Mouse (Mus musculus) myocyte (in vitro differentiated cells): ENCODE results near the gene Asic2.

Experiments used
- CEBPB ChIP-seq: IDR thresholded peaks from 2 replicates; pipeline ENCODE4 v1.6.1; 2011; ENCODE audit warnings: mild to moderate bottlenecking, moderate library complexity; ENCODE audit not compliant: poor library complexity, insufficient read depth, severe bottlenecking
- E2F4 ChIP-seq: IDR thresholded peaks from one replicate; pipeline ENCODE4 v1.6.1; 2011; ENCODE audit warnings: mild to moderate bottlenecking, control low read depth, moderate library complexity; ENCODE audit not compliant: insufficient read depth
- MAX ChIP-seq: IDR thresholded peaks from one replicate; pipeline ENCODE4 v1.6.1; 2011; ENCODE audit warnings: low read depth, mild to moderate bottlenecking, control low read depth
- MYOG ChIP-seq, 3 experiments: IDR thresholded peaks; one replicate each; pipeline ENCODE4 v1.6.1; 2011; ENCODE audit warnings: control low read depth in 2 of 3, low read depth in 2 of 3, mild to moderate bottlenecking in 2 of 3; ENCODE audit not compliant: insufficient read length in 2 of 3, control insufficient read depth in 1 of 3, insufficient read depth in 1 of 3
- POLR2A ChIP-seq: IDR thresholded peaks from one replicate; pipeline ENCODE4 v1.6.1; 2011; ENCODE audit warnings: low read depth, mild to moderate bottlenecking, control low read depth, moderate library complexity; ENCODE audit not compliant: insufficient read length
- POLR2AphosphoS2 ChIP-seq: IDR thresholded peaks from one replicate; pipeline ENCODE4 v1.6.1; 2011; ENCODE audit warnings: low read depth, control low read depth; ENCODE audit not compliant: insufficient read length
- SRF ChIP-seq: IDR thresholded peaks from one replicate; pipeline ENCODE4 v1.6.1; 2011; ENCODE audit warnings: low read depth; ENCODE audit not compliant: control insufficient read depth, insufficient read length
- TCF3 ChIP-seq: IDR thresholded peaks from one replicate; pipeline ENCODE4 v1.6.1; 2011; ENCODE audit warnings: low read depth, control low read depth; ENCODE audit not compliant: insufficient read length
- USF1 ChIP-seq: IDR thresholded peaks from one replicate; pipeline ENCODE4 v1.6.1; 2011; ENCODE audit warnings: low read depth, mild to moderate bottlenecking, control low read depth, moderate library complexity

DNA sequence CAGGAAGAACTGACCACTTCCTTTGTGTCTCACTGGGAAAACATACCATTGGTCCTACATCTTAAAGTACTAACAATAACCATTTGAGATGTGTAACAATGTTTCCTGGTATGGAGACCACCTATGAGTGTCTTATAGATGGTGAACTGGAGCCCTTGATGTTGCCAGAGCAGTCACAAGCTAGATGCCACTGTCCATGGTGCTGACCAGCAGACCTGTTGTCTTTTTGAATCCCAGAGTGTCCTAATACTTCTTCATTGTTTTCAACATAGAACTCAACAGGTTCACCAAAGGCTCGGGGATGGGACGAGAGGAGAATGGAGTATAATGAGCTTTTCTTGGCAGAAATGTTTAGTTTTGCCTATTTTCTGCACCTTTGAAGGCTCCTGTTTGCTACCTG is 962.4 kb downstream of the Asic2 start:
- TF ChIP-seq MYOG (IDR thresholded peaks at IDR 0.05; ENCODE audit: control insufficient read depth in 1 of 3, insufficient read depth in 1 of 3, insufficient read length in 2 of 3, low read depth in 2 of 3) (no peak), POLR2A (no peak), POLR2AphosphoS2 (no peak), MAX (no peak), USF1 (no peak), CEBPB (no peak), E2F4 (no peak), TCF3 (no peak), SRF (no peak)
